Mouse (Mus musculus) lung, adult 2 months (tissue): ENCODE results near the gene Actr3b. TPM values are rescaled to one million over a fixed set of nuclear protein-coding genes. Genes with fewer than 3 reads are reported as not detected.
A peak's percentile ranks its signal among the peaks of the same experiment; 100 is the strongest.
"Not testable (repeated sequence)": the region's sequence is repeated elsewhere in the genome, so short reads cannot be mapped to it uniquely, and the experiment has no call there.

ENCODE experiments used
- DNase-seq: peaks from one replicate; pipeline ENCODE4 v3.0.0; 2022
- H3K4me1 ChIP-seq: fragments of 200-500 bp; 2 replicates; pipeline ENCODE4 v1.6.1; 2011; ENCODE audit warnings: low read length; ENCODE audit not compliant: control insufficient read depth, insufficient read depth
- H3K4me3 ChIP-seq: fragments of 200-500 bp; replicated peaks from 2 replicates; pipeline ENCODE3; 2011; ENCODE audit warnings: low read depth, mild to moderate bottlenecking, control low read depth, low read length; ENCODE audit errors: extremely low read depth
- CTCF ChIP-seq: fragments of 200-500 bp; IDR thresholded peaks from 2 replicates; pipeline ENCODE4 v1.5.1; 2011; ENCODE audit warnings: mild to moderate bottlenecking, low read length, control low read depth; ENCODE audit not compliant: insufficient read depth
- POLR2A ChIP-seq: fragments of 200-500 bp; IDR thresholded peaks from 2 replicates; pipeline ENCODE4 v1.6.1; 2011; ENCODE audit warnings: low read depth, mild to moderate bottlenecking, control low read depth, low read length, borderline replicate concordance; ENCODE audit errors: extremely low read depth
- whole genome bisulfite sequencing: fragments of 180-500 bp; shearing (Covaris S2); methylation state at CpG from one replicate; pipeline ENCODE4 v1.1.7; 2018; 5-methylcytosine and 5-hydroxymethylcytosine counted together
- polyA plus RNA-seq: library from polyadenylated mRNA; depleted of rRNA; stranded (reverse); fragments of >200 nt; gene quantifications from 2 replicates; pipeline ENCODE4 v1.2.3, GENCODE M21; 2012; rRNA removed

Actr3b gene
- polyA plus RNA-seq: 0.59 and 1.0 TPM in 2 replicates

GRCm38 (mm10) chr5:25759460-25760409, at the start of gene Actr3b:
Actr3b (plus strand) TSS chr5:25759997.
- DNase-seq: peak; percentile 72
- TF ChIP-seq POLR2A (no peak), CTCF (no peak)
- peak within 1 kb of the TSS; percentile 59 for H3K4me3 ChIP-seq
- H3K4me1 ChIP-seq: peaks cover 3% of the 10 kb centered on the region; the same call in 1 of the 2 replicates
- 3% methylated on average over 45 of the region's 45 CpGs for WGBS

GRCm38 (mm10) chr5:25713001-25713706, 46.6 kb upstream of the Actr3b start:
- H3K4me1 ChIP-seq, DNase-seq, H3K4me3 ChIP-seq: not testable (repeated sequence)
- 91% methylated on average over 4 of the region's 4 CpGs for WGBS

- DNase-seq: no peak
- Histone ChIP-seq H3K4me1 (no peaks in the 10 kb centered on the region), H3K4me3 (no peak overlapping the region)
- 86% methylated on average over 4 of the region's 4 CpGs for WGBS
- TF ChIP-seq CTCF (no peak), POLR2A (no peak)
Observed at GRCm38 (mm10) chr5:25719390-25719789, 40.4 kb upstream of the Actr3b start.

- WGBS: 70% methylated on average over 2 of the region's 2 CpGs
- no peak for DNase-seq
- TF ChIP-seq POLR2A: no peak
- TF ChIP-seq CTCF: no peak
- Histone ChIP-seq H3K4me3 (no peak overlapping the region), H3K4me1 (no peaks in the 10 kb centered on the region)
Observed at GRCm38 (mm10) chr5:25723016-25723415, 36.8 kb upstream of the Actr3b start.

- Histone ChIP-seq H3K4me3 (no peak overlapping the region), H3K4me1 (no peaks in the 10 kb centered on the region)
- WGBS: 25% methylated on average over 1 of the region's 1 CpGs
- no peak for DNase-seq
- TF ChIP-seq CTCF (no peak), POLR2A (no peak)
Observed at GRCm38 (mm10) chr5:25724134-25724675, 35.6 kb upstream of the Actr3b start.

- Histone ChIP-seq H3K4me3 (no peak overlapping the region), H3K4me1 (no peaks in the 10 kb centered on the region)
- peak; percentile 81 for TF ChIP-seq CTCF
- no peak for TF ChIP-seq POLR2A
- peak; percentile 21 for DNase-seq
- WGBS: 8% methylated on average over 1 of the region's 1 CpGs
Observed at GRCm38 (mm10) chr5:25734318-25734717, 25.5 kb upstream of the Actr3b start.

- TF ChIP-seq CTCF (no peak), POLR2A (no peak)
- WGBS: 68% methylated on average over 2 of the region's 2 CpGs
Observed at GRCm38 (mm10) chr5:25735861-25736260, 23.9 kb upstream of the Actr3b start.

GRCm38 (mm10) chr5:25738448-25738847, 21.3 kb upstream of the Actr3b start:
- 62% methylated on average over 3 of the region's 3 CpGs for WGBS
- no peak for TF ChIP-seq CTCF
- no peak for TF ChIP-seq POLR2A

More at GRCm38 (mm10) chr5:25735861-25736260, 23.9 kb upstream of the Actr3b start:
- no peaks in the 10 kb centered on the region for H3K4me1 ChIP-seq
- no peak for DNase-seq
- H3K4me3 ChIP-seq: no peak overlapping the region

GRCm38 (mm10) chr5:25738902-25739301, 20.9 kb upstream of the Actr3b start:
- not testable (repeated sequence) for DNase-seq, H3K4me1 ChIP-seq, H3K4me3 ChIP-seq
- WGBS: 90% methylated on average over 1 of the region's 1 CpGs

More at GRCm38 (mm10) chr5:25738448-25738847, 21.3 kb upstream of the Actr3b start:
- no peak overlapping the region for H3K4me3 ChIP-seq
- H3K4me1 ChIP-seq: no peaks in the 10 kb centered on the region
- DNase-seq: no peak
